10 mouse cellular contexts compared by ENCODE assay signal in the genomic region with DNA sequence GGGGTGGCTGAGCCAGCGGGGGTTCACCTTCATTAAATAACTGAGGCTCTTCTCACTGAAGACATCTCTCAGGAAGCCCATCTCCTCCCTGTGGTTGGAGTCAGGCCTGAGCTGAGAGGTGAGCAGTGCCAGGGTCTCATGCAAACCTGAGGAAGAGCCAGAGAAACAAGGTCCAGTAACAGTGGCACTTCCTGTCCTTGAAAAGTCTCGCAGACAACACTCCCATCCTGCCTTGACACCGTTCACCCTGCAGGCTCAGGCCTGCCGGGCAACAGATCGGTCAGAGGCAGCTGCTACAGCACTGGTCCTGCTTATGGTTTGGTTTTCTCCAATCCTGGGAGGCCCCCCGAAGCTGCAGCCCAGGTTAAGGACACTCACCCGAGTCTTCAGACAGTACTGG. TPM values are rescaled to one million over a fixed set of nuclear protein-coding genes. Genes with fewer than 3 reads are reported as not detected.
DNase-seq lines count a peak whose midpoint lies in the region; ATAC-seq and TF ChIP-seq lines count a peak whose summit lies in the region.
"Had no signal": no experiment of that assay in that cellular context is flagged by ENCODE, and none has a peak within 500 bp of the region (broad histone marks: within the 10 kb centered on the region; RNA-seq: fewer than 3 reads in every experiment).

No protein-coding gene starts in this region.

- peaks cover 24% of the 10 kb centered on the region for H3K27me3 ChIP-seq in kidney, embryonic 16.5 days (ENCODE audit: insufficient read depth, low read length)
- 0 out of 2 replicates have a peak, but pooled peaks cover 8% of the 10 kb centered on the region for H3K27me3 ChIP-seq in embryonic facial prominence, embryonic 15.5 days
- H3K27me3 ChIP-seq in hindbrain, embryonic 11.5 days (ENCODE audit: control insufficient read depth, insufficient read depth, low read length), result no peaks in the 10 kb centered on the region; the same call in 1 of the 2 replicates
- H3K27me3 ChIP-seq in midbrain, postnatal 0 days (ENCODE audit: insufficient read depth, low read length), result no peaks in the 10 kb centered on the region

- no peak overlapping the region for H3K4me3 ChIP-seq in kidney, embryonic 16.5 days (ENCODE audit: low read length)
- H3K4me3 ChIP-seq in embryonic facial prominence, embryonic 15.5 days (replicated peaks), result 0 out of 2 replicates have a peak overlapping the region, but pooled peaks have one; percentile 68
- no peak overlapping the region; the same call in 1 of the 2 replicates for H3K4me3 ChIP-seq in hindbrain, embryonic 11.5 days (ENCODE audit: low read depth, low read length)
- H3K4me3 ChIP-seq in midbrain, postnatal 0 days (ENCODE audit: low read depth, low read length), result no peak overlapping the region

- H3K4me1 ChIP-seq in kidney, embryonic 16.5 days (ENCODE audit: insufficient read depth, low read length), result peaks cover 27% of the 10 kb centered on the region
- peaks cover 22% of the 10 kb centered on the region for H3K4me1 ChIP-seq in embryonic facial prominence, embryonic 15.5 days
- H3K4me1 ChIP-seq in hindbrain, embryonic 11.5 days (replicated peaks; ENCODE audit: control insufficient read depth, insufficient read depth, low read length), result peaks cover 11% of the 10 kb centered on the region
- H3K4me1 ChIP-seq in midbrain, postnatal 0 days (ENCODE audit: insufficient read depth, low read length), result no peaks in the 10 kb centered on the region

- H3K27ac ChIP-seq in kidney, embryonic 16.5 days (ENCODE audit: low read length), result no peak overlapping the region
- H3K27ac ChIP-seq in embryonic facial prominence, embryonic 15.5 days (replicated peaks), result no peak overlapping the region
- H3K27ac ChIP-seq in hindbrain, embryonic 11.5 days (ENCODE audit: low read depth, low read length), result no peak overlapping the region
- no peak overlapping the region for H3K27ac ChIP-seq in midbrain, postnatal 0 days (ENCODE audit: low read depth, low read length)

- DNase-seq in kidney, adult 11 months, result no peak
- DNase-seq in hindbrain, embryonic 11.5 days (ENCODE audit: low spot score), result no peak
- DNase-seq in midbrain, postnatal 0 days (ENCODE audit: low spot score), result no peak
- DNase-seq in lung, postnatal 25 days (ENCODE audit: low spot score), result no peak
- DNase-seq: heart, postnatal 14 days had no signal

- TF ChIP-seq CTCF in midbrain, postnatal 0 days (IDR thresholded peaks at IDR 0.05), result no peak

- no peak for ATAC-seq in kidney, embryonic 16.5 days (ENCODE audit: low FRiP score, low TSS enrichment)
- ATAC-seq in embryonic facial prominence, embryonic 15.5 days (ENCODE audit: insufficient number of reproducible peaks, low FRiP score, low TSS enrichment, low read depth), result no peak
- ATAC-seq in hindbrain, embryonic 11.5 days (ENCODE audit: low FRiP score), result no peak
- ATAC-seq in midbrain, postnatal 0 days (ENCODE audit: low FRiP score), result no peak
- ATAC-seq in monocyte, adult 5-6 weeks (replicated peaks; ENCODE audit: insufficient number of reproducible peaks, low FRiP score, low TSS enrichment, poor library complexity, severe bottlenecking), result no peak

- no peaks in the 10 kb centered on the region for H3K36me3 ChIP-seq in kidney, embryonic 16.5 days (ENCODE audit: insufficient read depth, low read length)
- no peaks in the 10 kb centered on the region for H3K36me3 ChIP-seq in embryonic facial prominence, embryonic 15.5 days
- no peaks in the 10 kb centered on the region for H3K36me3 ChIP-seq in hindbrain, embryonic 11.5 days (ENCODE audit: control insufficient read depth, insufficient read depth, low read length)
- peaks cover 8% of the 10 kb centered on the region for H3K36me3 ChIP-seq in midbrain, postnatal 0 days (ENCODE audit: insufficient read depth, low read length)

- peak overlapping the region; percentile 10; the same call in 1 of the 2 replicates for H3K9ac ChIP-seq in kidney, embryonic 16.5 days (replicated peaks; ENCODE audit: low read length)
- H3K9ac ChIP-seq in embryonic facial prominence, embryonic 15.5 days, result no peak overlapping the region
- no peak overlapping the region for H3K9ac ChIP-seq in hindbrain, embryonic 11.5 days (ENCODE audit: low read depth, low read length)
- H3K9ac ChIP-seq in midbrain, postnatal 0 days (replicated peaks; ENCODE audit: low read length, poor library complexity, severe bottlenecking), result peak overlapping the region; percentile 24; the same call in 1 of the 2 replicates

- H3K9me3 ChIP-seq in kidney, embryonic 16.5 days (ENCODE audit: low read length), result no peaks in the 10 kb centered on the region
- no peaks in the 10 kb centered on the region for H3K9me3 ChIP-seq in embryonic facial prominence, embryonic 15.5 days (replicated peaks)
- no peaks in the 10 kb centered on the region for H3K9me3 ChIP-seq in hindbrain, embryonic 11.5 days (ENCODE audit: control insufficient read depth, low read length)
- no peaks in the 10 kb centered on the region for H3K9me3 ChIP-seq in midbrain, postnatal 0 days (ENCODE audit: low read length)

- peak overlapping the region; percentile 96 for H3K4me2 ChIP-seq in kidney, embryonic 16.5 days (replicated peaks; ENCODE audit: low read depth, low read length)
- H3K4me2 ChIP-seq in embryonic facial prominence, embryonic 15.5 days (replicated peaks), result no peak overlapping the region
- peak overlapping the region; percentile 92 for H3K4me2 ChIP-seq in hindbrain, embryonic 11.5 days (replicated peaks; ENCODE audit: low read depth, low read length)
- H3K4me2 ChIP-seq in midbrain, postnatal 0 days (ENCODE audit: low read depth, low read length, poor library complexity, severe bottlenecking), result peak overlapping the region; percentile 75

- WGBS in kidney, embryonic 16.5 days, result 39% methylated on average over 7 of the region's 7 CpGs
- 48% methylated on average over 7 of the region's 7 CpGs for WGBS in embryonic facial prominence, embryonic 15.5 days
- WGBS in hindbrain, embryonic 11.5 days, result 34% methylated on average over 7 of the region's 7 CpGs
- WGBS in midbrain, postnatal 0 days, result 34% methylated on average over 7 of the region's 7 CpGs

RNA-seq across cellular contexts. Expression of gene Mpp3, which starts 2.9 kb away (rescaled TPM):
- polyA plus RNA-seq in kidney, embryonic 16.5 days (2015; fragmentation: Nextera tagmentation; extraction: Ambion mirVana), result 7.2 and 9.0 TPM in 2 replicates
- polyA plus RNA-seq in embryonic facial prominence, embryonic 15.5 days (2015; fragmentation: Nextera tagmentation; extraction: Ambion mirVana), result 5.5 and 6.2 TPM in 2 replicates
- polyA plus RNA-seq in hindbrain, embryonic 11.5 days (2014; fragmentation: Nextera tagmentation; extraction: Ambion mirVana), result 23.3 and 26.5 TPM in 2 replicates
- total RNA-seq in midbrain, postnatal 0 days (2014; rRNA removed), result 68.2 and 71.9 TPM in 2 replicates
- 53.9 and 54.7 TPM in 2 replicates for polyA plus RNA-seq in midbrain, postnatal 0 days (2015; fragmentation: Nextera tagmentation; extraction: Ambion mirVana)
- not detected in 3 replicates for total RNA-seq in monocyte, adult 5-6 weeks (2017)
- total RNA-seq: megakaryocyte progenitor cell, adult 5-6 weeks had no signal

RNA-seq across cellular contexts. Expression of gene Cd300lg, which starts 16.0 kb away (rescaled TPM):
- 1.3 and 1.8 TPM in 2 replicates for polyA plus RNA-seq in kidney, embryonic 16.5 days (2015; fragmentation: Nextera tagmentation; extraction: Ambion mirVana)
- 1.5 and 2.1 TPM in 2 replicates for polyA plus RNA-seq in embryonic facial prominence, embryonic 15.5 days (2015; fragmentation: Nextera tagmentation; extraction: Ambion mirVana)
- polyA plus RNA-seq in hindbrain, embryonic 11.5 days (2014; fragmentation: Nextera tagmentation; extraction: Ambion mirVana), result 0.09 and 0.13 TPM in 2 replicates
- 0.14 TPM in 1 of 2 replicates, not detected in the other for total RNA-seq in midbrain, postnatal 0 days (2014; rRNA removed)
- polyA plus RNA-seq in midbrain, postnatal 0 days (2015; fragmentation: Nextera tagmentation; extraction: Ambion mirVana), result 0.25 TPM in 2 replicates
- total RNA-seq in monocyte, adult 5-6 weeks (2017), result 2.0 to 8.0 TPM (median 3.3 TPM) in 3 replicates

RNA-seq across cellular contexts. Expression of gene Dusp3, which starts 38.5 kb away (rescaled TPM):
- 39.6 and 39.7 TPM in 2 replicates for polyA plus RNA-seq in kidney, embryonic 16.5 days (2015; fragmentation: Nextera tagmentation; extraction: Ambion mirVana)
- 26.2 and 29.9 TPM in 2 replicates for polyA plus RNA-seq in embryonic facial prominence, embryonic 15.5 days (2015; fragmentation: Nextera tagmentation; extraction: Ambion mirVana)
- 11.4 and 12.1 TPM in 2 replicates for polyA plus RNA-seq in hindbrain, embryonic 11.5 days (2014; fragmentation: Nextera tagmentation; extraction: Ambion mirVana)
- total RNA-seq in midbrain, postnatal 0 days (2014; rRNA removed), result 36.3 and 54.3 TPM in 2 replicates
- 44.1 and 48.5 TPM in 2 replicates for polyA plus RNA-seq in midbrain, postnatal 0 days (2015; fragmentation: Nextera tagmentation; extraction: Ambion mirVana)
- 32.4 to 36.2 TPM (median 35.3 TPM) in 3 replicates for total RNA-seq in monocyte, adult 5-6 weeks (2017)

RNA-seq across cellular contexts. Expression of gene Cfap97d1, which starts 41.3 kb away (rescaled TPM):
- not detected in 2 replicates for polyA plus RNA-seq in kidney, embryonic 16.5 days (2015; fragmentation: Nextera tagmentation; extraction: Ambion mirVana)
- polyA plus RNA-seq in embryonic facial prominence, embryonic 15.5 days (2015; fragmentation: Nextera tagmentation; extraction: Ambion mirVana), result not detected in 2 replicates
- not detected in 2 replicates for polyA plus RNA-seq in hindbrain, embryonic 11.5 days (2014; fragmentation: Nextera tagmentation; extraction: Ambion mirVana)
- total RNA-seq in midbrain, postnatal 0 days (2014; rRNA removed), result not detected in 2 replicates
- polyA plus RNA-seq in midbrain, postnatal 0 days (2015; fragmentation: Nextera tagmentation; extraction: Ambion mirVana), result not detected in 2 replicates
- 2.4 TPM in 1 of 3 replicates, not detected in the others for total RNA-seq in monocyte, adult 5-6 weeks (2017)
- total RNA-seq: heart, postnatal 14 days; megakaryocyte progenitor cell, adult 5-6 weeks had no signal
- polyA plus RNA-seq: urinary bladder, adult 2 months had no signal

RNA-seq across cellular contexts. Expression of gene Sost, which starts 58.5 kb away (rescaled TPM):
- polyA plus RNA-seq in kidney, embryonic 16.5 days (2015; fragmentation: Nextera tagmentation; extraction: Ambion mirVana), result 0.76 and 0.80 TPM in 2 replicates
- polyA plus RNA-seq in embryonic facial prominence, embryonic 15.5 days (2015; fragmentation: Nextera tagmentation; extraction: Ambion mirVana), result 0.23 and 0.49 TPM in 2 replicates
- 0.11 and 0.31 TPM in 2 replicates for polyA plus RNA-seq in hindbrain, embryonic 11.5 days (2014; fragmentation: Nextera tagmentation; extraction: Ambion mirVana)
- 0.11 TPM in 1 of 2 replicates, not detected in the other for total RNA-seq in midbrain, postnatal 0 days (2014; rRNA removed)
- 0.12 TPM in 1 of 2 replicates, not detected in the other for polyA plus RNA-seq in midbrain, postnatal 0 days (2015; fragmentation: Nextera tagmentation; extraction: Ambion mirVana)
- not detected in 3 replicates for total RNA-seq in monocyte, adult 5-6 weeks (2017)
- total RNA-seq: megakaryocyte progenitor cell, adult 5-6 weeks had no signal

Comparison
In these comparisons a context has a peak if more than half of its experiments do, and no peak if none do; other contexts are left out.
1. H3K9ac ChIP-seq: peak in kidney, embryonic 16.5 days (single experiment) and midbrain, postnatal 0 days (single experiment); none in embryonic facial prominence, embryonic 15.5 days (single experiment) and hindbrain, embryonic 11.5 days (single experiment).